Mouse (Mus musculus) MEL (cell line): ENCODE results near the gene Spop. TPM values are rescaled to one million over a fixed set of nuclear protein-coding genes. Genes with fewer than 3 reads are reported as not detected.

Experiments
- DNase-seq: peaks from one replicate; pipeline ENCODE4 v3.0.0; 2011; ENCODE audit warnings: low read depth, low spot score
- H3K27ac ChIP-seq: 2 replicates; pipeline ENCODE4 v1.5.1; 2012; ENCODE audit warnings: low read depth, mild to moderate bottlenecking, control low read depth, low read length, moderate library complexity; ENCODE audit not compliant: control insufficient read depth
- H3K27me3 ChIP-seq, 2 experiments: fragments of 150-350 bp in 1 of 2; sonication (generic) in 1 of 2; 2 replicates each; pipeline ENCODE4 v1.6.1; 2012; ENCODE audit warnings: low read length in 2 of 2, mild to moderate bottlenecking in 2 of 2, improper control_type of control experiment in 1 of 2, moderate library complexity in 1 of 2; ENCODE audit not compliant: insufficient read depth in 2 of 2, control insufficient read depth in 1 of 2
- H3K36me3 ChIP-seq, 2 experiments: 2 replicates each; pipeline ENCODE4 v1.6.1; 2012 to 2014; ENCODE audit warnings: low read length in 2 of 2, improper control_type of control experiment in 1 of 2, inconsistent platforms in 1 of 2, mild to moderate bottlenecking in 1 of 2; ENCODE audit not compliant: insufficient read depth in 2 of 2, control insufficient read depth in 1 of 2
- H3K4me1 ChIP-seq, 2 experiments: fragments of 150-350 bp in 1 of 2; sonication (generic) in 1 of 2; 2 replicates each; pipeline ENCODE4 v1.6.1; 2012; ENCODE audit warnings: low read length in 2 of 2, improper control_type of control experiment in 1 of 2, mild to moderate bottlenecking in 1 of 2; ENCODE audit not compliant: insufficient read depth in 2 of 2, control insufficient read depth in 1 of 2
- H3K4me3 ChIP-seq, 2 experiments: fragments of 150-350 bp in 1 of 2; sonication (generic) in 1 of 2; 2 replicates each; pipeline ENCODE4 v1.5.1; 2012; ENCODE audit warnings: low read depth in 2 of 2, low read length in 2 of 2, mild to moderate bottlenecking in 2 of 2, moderate library complexity in 2 of 2, control low read depth in 1 of 2, improper control_type of control experiment in 1 of 2; ENCODE audit not compliant: control insufficient read depth in 1 of 2, insufficient read depth in 1 of 2
- H3K79me2 ChIP-seq: 2 replicates; pipeline ENCODE4 v1.6.1; 2012; ENCODE audit warnings: mild to moderate bottlenecking, low read length, moderate library complexity; ENCODE audit not compliant: control insufficient read depth, poor library complexity, insufficient read depth
- H3K9ac ChIP-seq: 2 replicates; pipeline ENCODE4 v1.6.1; 2012; ENCODE audit warnings: low read depth, mild to moderate bottlenecking, control low read depth, low read length, moderate library complexity; ENCODE audit not compliant: control insufficient read depth, poor library complexity, severe bottlenecking
- H3K9me3 ChIP-seq: fragments of 150-350 bp; sonication (generic); replicated peaks from 2 replicates; pipeline ENCODE4 v1.6.1; 2012; ENCODE audit warnings: mild to moderate bottlenecking, low read length, improper control_type of control experiment, moderate library complexity; ENCODE audit not compliant: insufficient read depth
- CHD2 ChIP-seq: IDR thresholded peaks from 2 replicates; pipeline ENCODE4 v1.6.1; 2011; ENCODE audit warnings: low read length, improper control_type of control experiment
- EP300 ChIP-seq, 2 experiments: IDR thresholded peaks; 2 replicates each; pipeline ENCODE4 v1.6.1; 2011; ENCODE audit warnings: improper control_type of control experiment in 2 of 2, low read length in 2 of 2, low read depth in 1 of 2, mild to moderate bottlenecking in 1 of 2
- GATA1 ChIP-seq: IDR thresholded peaks from 2 replicates; pipeline ENCODE4 v1.6.1; 2011; ENCODE audit warnings: low read depth, low read length, improper control_type of control experiment
- HCFC1 ChIP-seq: IDR thresholded peaks from 2 replicates; pipeline ENCODE4 v1.6.1; 2012; ENCODE audit warnings: low read depth, mild to moderate bottlenecking, inconsistent platforms, low read length, improper control_type of control experiment, moderate library complexity
- KAT2A ChIP-seq: conservative IDR thresholded peaks from 2 replicates; pipeline ENCODE4 v1.6.1; 2012; ENCODE audit warnings: low read depth, low read length, improper control_type of control experiment, inconsistent platforms
- MAX ChIP-seq: IDR thresholded peaks from 2 replicates; pipeline ENCODE4 v1.6.1; 2011; ENCODE audit warnings: low read length, improper control_type of control experiment
- MEF2A ChIP-seq: IDR thresholded peaks from 2 replicates; pipeline ENCODE4 v1.6.1; 2014; ENCODE audit warnings: low read depth, mild to moderate bottlenecking, inconsistent platforms, low read length, improper control_type of control experiment; ENCODE audit not compliant: poor library complexity, insufficient replicate concordance, severe bottlenecking; ENCODE audit errors: extremely low read depth
- MYB ChIP-seq: IDR thresholded peaks from 2 replicates; pipeline ENCODE4 v1.6.1; 2011; ENCODE audit warnings: mild to moderate bottlenecking, low read depth, low read length, improper control_type of control experiment
- MYC ChIP-seq: IDR thresholded peaks from 2 replicates; pipeline ENCODE4 v1.6.1; 2011; ENCODE audit warnings: low read depth, mild to moderate bottlenecking, low read length, improper control_type of control experiment, moderate library complexity
- POLR2A ChIP-seq, 2 experiments: IDR thresholded peaks; 2 replicates each; pipeline ENCODE4 v1.6.1; 2011 to 2012; ENCODE audit warnings: low read length in 2 of 2, mild to moderate bottlenecking in 2 of 2, control low read depth in 1 of 2, improper control_type of control experiment in 1 of 2, low read depth in 1 of 2, moderate library complexity in 1 of 2; ENCODE audit not compliant: control insufficient read depth in 1 of 2, insufficient read depth in 1 of 2, poor library complexity in 1 of 2
- POLR2AphosphoS5 ChIP-seq: IDR thresholded peaks from 2 replicates; pipeline ENCODE4 v1.6.1; 2012; ENCODE audit warnings: low read depth, borderline replicate concordance, mild to moderate bottlenecking, inconsistent platforms, low read length, moderate library complexity, mixed read lengths
- RCOR1 ChIP-seq: IDR thresholded peaks from 2 replicates; pipeline ENCODE4 v1.6.1; 2012; ENCODE audit warnings: low read depth, mild to moderate bottlenecking, inconsistent platforms, low read length, improper control_type of control experiment
- USF1 ChIP-seq: IDR thresholded peaks from 2 replicates; pipeline ENCODE4 v1.6.1; 2014; ENCODE audit warnings: low read depth, mild to moderate bottlenecking, inconsistent platforms, low read length, improper control_type of control experiment, moderate library complexity
- ZNF384 ChIP-seq: IDR thresholded peaks from 2 replicates; pipeline ENCODE4 v1.6.1; 2012; ENCODE audit warnings: low read depth, mild to moderate bottlenecking, inconsistent platforms, low read length, improper control_type of control experiment
- polyA plus RNA-seq, 2 experiments: library from polyadenylated mRNA; stranded (reverse) in 1 of 2; unstranded in 1 of 2; fragments of >175 nt in 1 of 2; fragments of >200 nt in 1 of 2; gene quantifications; 2 replicates each; pipeline versions ENCODE4 v1.2.1 to v1.2.4; 2012; ENCODE audit warnings: low replicate concordance in 2 of 2, low read depth in 1 of 2; ENCODE audit not compliant: insufficient read length in 2 of 2, insufficient read depth in 1 of 2, missing spikeins in 1 of 2
- total RNA-seq: library from RNA; depleted of rRNA; stranded (reverse); fragments of 300-350 nt; gene quantifications from 2 replicates; pipeline ENCODE4 v1.2.3, GENCODE M21; 2012

The Spop gene
- total and polyA plus RNA-seq, 3 experiments = 41.5 to 84.0 TPM; not detected in 1

DNA sequence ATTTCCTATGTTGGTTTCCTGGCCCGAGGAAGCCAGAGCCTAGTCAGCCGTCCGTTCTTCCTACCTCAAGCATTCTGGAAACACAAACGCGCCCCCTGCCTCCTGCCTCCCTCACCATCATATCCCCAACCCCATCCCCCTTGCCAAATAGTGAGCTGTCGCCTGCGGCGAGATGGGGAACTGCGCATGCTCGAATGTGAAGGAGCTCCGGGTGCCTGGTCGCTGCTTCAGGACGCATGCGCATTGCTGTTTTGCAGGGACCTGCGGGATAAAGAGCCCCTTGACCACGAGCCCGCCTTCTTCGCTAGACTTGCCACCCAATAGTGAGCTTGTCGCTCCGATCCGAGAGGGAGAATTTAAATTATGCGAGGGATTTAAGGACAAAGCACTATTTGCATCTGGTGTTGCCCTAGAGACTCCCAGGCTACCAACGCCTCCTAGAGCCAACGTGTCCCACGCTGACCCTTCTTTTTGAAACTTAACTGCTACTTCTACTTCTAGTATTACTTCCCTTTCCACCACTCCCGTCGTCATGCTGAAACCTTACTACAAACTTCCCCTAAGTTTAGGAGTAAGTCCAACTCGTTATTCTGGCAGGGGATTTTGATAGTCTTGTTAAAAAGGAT is 769 bp downstream of the Spop start (continued):
- TF ChIP-seq GATA1 (peak; percentile 27; the same call in 1 of the 2 replicates), HCFC1 (peak; percentile 69), MYC (peak; percentile 91)

- Histone ChIP-seq H3K9ac (peak overlapping the region; percentile 74), H3K4me3 (peak overlapping the region; percentile 20 to 85), H3K4me1 (peaks cover 18 to 19% of the 10 kb centered on the region in 2 experiments), H3K36me3 (peaks cover 7 to 31% of the 10 kb centered on the region in 2 experiments; a peak in 3 of 4 replicates), H3K27ac (peak overlapping the region; percentile 92; the same call in 1 of the 2 replicates), H3K79me2 (peaks cover 33% of the 10 kb centered on the region)
- TF ChIP-seq POLR2A (IDR thresholded peaks at IDR 0.05; ENCODE audit: control insufficient read depth in 1 of 2, insufficient read depth in 1 of 2, low read depth in 1 of 2, low read length in 2 of 2, poor library complexity in 1 of 2) (no peak), ZNF384 (no peak), KAT2A (no peak), EP300 (IDR thresholded peaks at IDR 0.05; ENCODE audit: low read depth in 1 of 2, low read length in 2 of 2) (no peak), POLR2AphosphoS5 (no peak), CHD2 (no peak), USF1 (no peak), RCOR1 (no peak), MEF2A (no peak), MYC (peak; percentile 64; the same call in 1 of the 2 replicates), MAX (0 out of 2 replicates have a peak, but pooled peaks have one; percentile 13)
- TF ChIP-seq, all 39 proteins: peak for 2
- Histone ChIP-seq H3K27me3 (no peaks in the 10 kb centered on the region), H3K9me3 (no peaks in the 10 kb centered on the region)
- DNase-seq = peak; percentile 69
Observed at GRCm38 (mm10) chr11:95415931-95416330, 2.1 kb downstream of the Spop start.

DNA sequence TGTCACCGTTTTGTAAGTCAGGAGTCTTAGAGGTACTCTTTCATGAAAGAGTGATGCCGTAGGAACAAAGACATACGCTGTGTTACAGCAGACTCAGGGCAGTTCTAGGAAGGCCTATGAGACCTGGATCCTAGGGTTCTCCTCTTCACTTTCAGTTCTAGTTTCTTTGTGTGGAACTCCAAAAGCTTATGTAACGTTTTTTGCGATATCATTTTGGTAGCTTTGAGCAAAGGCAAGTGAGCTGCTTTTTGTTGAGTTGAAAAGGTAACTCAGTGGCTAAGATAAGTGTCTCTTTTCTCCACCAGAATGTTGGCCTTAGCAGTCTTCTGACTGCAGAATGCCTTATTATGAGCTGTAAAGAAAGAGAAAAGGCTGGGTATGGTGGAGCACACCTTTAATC is 3.5 kb downstream of the Spop start:
- Histone ChIP-seq H3K4me3 (no peak overlapping the region), H3K9ac (no peak overlapping the region), H3K27ac (no peak overlapping the region), H3K27me3 (no peaks in the 10 kb centered on the region), H3K4me1 (peaks cover 12 to 14% of the 10 kb centered on the region in 2 experiments), H3K36me3 (peaks cover 15 to 28% of the 10 kb centered on the region in 2 experiments), H3K79me2 (peaks cover 39% of the 10 kb centered on the region), H3K9me3 (no peaks in the 10 kb centered on the region)
- DNase-seq = no peak
- TF ChIP-seq MYB = no peak
